Mouse (Mus musculus) adrenal gland, postnatal 36 days (tissue): ENCODE results near the gene Dnmt1. TPM values are rescaled to one million over a fixed set of nuclear protein-coding genes. Genes with fewer than 3 reads are reported as not detected.

Experiments
- microRNA-seq: library from miRNA; unstranded; fragments of <30 nt; microRNA quantifications from one replicate; pipeline ENCODE4 v1.2.0, GENCODE M21; 2021
- total RNA-seq, 2 experiments: library from RNA; stranded (reverse); gene quantifications; 2 replicates each; pipeline ENCODE4 v1.2.3; 2021

Dnmt1 gene
- total RNA-seq, 2 experiments from 2014 or later, result 42.9 to 59.7 TPM

Small RNA genes lying within 50 kb of the gene (microRNA-seq; reads per million reads assigned to microRNA genes)
- 1.2 reads per million for gene Mir7081

Other genes starting within 250 kb of the Dnmt1 start
- under 1 TPM; 0.79 TPM for gene Olfm2, start 213.5 kb downstream of the Dnmt1 start, total RNA-seq
- gene Col5a3, start 144.8 kb downstream of the Dnmt1 start, total RNA-seq, result 100 to 1,000 TPM; 187 to 205 TPM
- not detected for gene Rdh8, start 141.4 kb downstream of the Dnmt1 start, total RNA-seq
- 10 to 100 TPM; 19.1 to 20.4 TPM for gene A230050P20Rik, start 91.2 kb downstream of the Dnmt1 start, total RNA-seq
- gene Angptl6, start 80.2 kb downstream of the Dnmt1 start, total RNA-seq, result 1 to 10 TPM; 3.2 to 3.5 TPM
- 10 to 100 TPM; 26.6 to 45.4 TPM for gene Ppan, start 71.7 kb downstream of the Dnmt1 start, total RNA-seq
- gene Eif3g, start 61.3 kb downstream of the Dnmt1 start, total RNA-seq, result 100 to 1,000 TPM; 154 to 178 TPM
- gene S1pr2, start 16.9 kb upstream of the Dnmt1 start, total RNA-seq, result 10 to 100 TPM; 16.5 to 19.2 TPM
- 100 to 1,000 TPM; 122 to 130 TPM for gene Mrpl4, start 42.9 kb upstream of the Dnmt1 start, total RNA-seq
- 10 to 100 TPM; 10.7 to 14.8 TPM for gene Icam1, start 56.1 kb upstream of the Dnmt1 start, total RNA-seq
- gene Icam4, start 69.5 kb upstream of the Dnmt1 start, total RNA-seq, result 1 to 10 TPM; 1.9 to 2.8 TPM
- gene Icam5, start 72.2 kb upstream of the Dnmt1 start, total RNA-seq, result under 1 TPM; 0.10 to 0.20 TPM
- gene Zglp1, start 107.2 kb upstream of the Dnmt1 start, total RNA-seq, result not detected
- under 1 TPM; 0.30 to 0.46 TPM for gene Gm49373, start 113.2 kb upstream of the Dnmt1 start, total RNA-seq
- gene Fdx1l, start 113.7 kb upstream of the Dnmt1 start, total RNA-seq, result 10 to 100 TPM; 33.8 to 42.2 TPM
- under 1 TPM; 0.60 to 0.82 TPM for gene Gm38431, start 132.1 kb upstream of the Dnmt1 start, total RNA-seq
- gene Raver1, start 132.1 kb upstream of the Dnmt1 start, total RNA-seq, result 10 to 100 TPM; 50.0 to 57.1 TPM
- 10 to 100 TPM; 14.6 to 15.2 TPM for gene Tyk2, start 171.4 kb upstream of the Dnmt1 start, total RNA-seq
- 100 to 1,000 TPM; 180 to 201 TPM for gene Cdc37, start 190.1 kb upstream of the Dnmt1 start, total RNA-seq
- gene Pde4a, start 205.8 kb upstream of the Dnmt1 start, total RNA-seq, result 10 to 100 TPM in 1 of 2 experiments, 1 to 10 TPM in 1; 8.6 to 10.6 TPM